Mouse (Mus musculus) lung, adult 2 months (tissue): Measurements from ENCODE around the gene Dclk1.

Experiments
- CTCF ChIP-seq: fragments of 200-500 bp; IDR thresholded peaks from 2 replicates; pipeline ENCODE4 v1.5.1; 2011; ENCODE audit warnings: mild to moderate bottlenecking, low read length, control low read depth; ENCODE audit not compliant: insufficient read depth
- POLR2A ChIP-seq: fragments of 200-500 bp; IDR thresholded peaks from 2 replicates; pipeline ENCODE4 v1.6.1; 2011; ENCODE audit warnings: low read depth, mild to moderate bottlenecking, control low read depth, low read length, borderline replicate concordance; ENCODE audit errors: extremely low read depth

DNA sequence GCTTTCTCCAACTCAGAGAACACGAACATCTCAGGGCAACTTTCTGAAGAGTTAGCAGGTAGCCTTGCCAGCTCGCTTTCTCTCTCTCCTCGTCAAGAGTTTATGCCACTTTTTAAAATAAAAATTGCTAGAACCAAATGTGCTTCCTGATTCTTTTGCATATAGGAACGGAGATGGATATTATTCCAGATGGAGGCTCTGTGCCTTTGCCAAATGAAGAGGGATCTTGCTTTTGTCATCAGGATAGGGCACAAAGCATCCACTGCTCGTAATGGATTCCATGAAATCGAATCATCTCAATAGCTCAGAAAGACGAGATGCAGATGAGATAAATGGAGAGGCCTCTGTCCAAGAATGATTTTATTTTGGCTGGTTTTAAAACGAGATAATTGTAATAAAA is 201.1 kb downstream of the Dclk1 start:
- TF ChIP-seq CTCF: no peak
- no peak for TF ChIP-seq POLR2A
